Mouse (Mus musculus) adipose tissue, adult 10 weeks (tissue): Measurements from ENCODE around the gene Cds2. TPM values are rescaled to one million over a fixed set of nuclear protein-coding genes. Genes with fewer than 3 reads are reported as not detected.

Source experiments
- polyA plus RNA-seq: library from polyadenylated mRNA; stranded (reverse); fragments of 350-450 nt; fragmentation: Illumina TruSeq; extraction: RNeasy Lipid Tissue Mini Kit (QIAGEN cat#74804); gene quantifications from one replicate; pipeline ENCODE4 v1.2.3, GENCODE M21; 2014; ENCODE audit warnings: low read depth, low replicate concordance

Gene Cds2
- 35.4 TPM for polyA plus RNA-seq

GRCm38 (mm10) chr2:132262879-132263398 lies at the start of gene Cds2:
TSS of gene Cds2 (plus strand) at chr2:132263148.

DNA sequence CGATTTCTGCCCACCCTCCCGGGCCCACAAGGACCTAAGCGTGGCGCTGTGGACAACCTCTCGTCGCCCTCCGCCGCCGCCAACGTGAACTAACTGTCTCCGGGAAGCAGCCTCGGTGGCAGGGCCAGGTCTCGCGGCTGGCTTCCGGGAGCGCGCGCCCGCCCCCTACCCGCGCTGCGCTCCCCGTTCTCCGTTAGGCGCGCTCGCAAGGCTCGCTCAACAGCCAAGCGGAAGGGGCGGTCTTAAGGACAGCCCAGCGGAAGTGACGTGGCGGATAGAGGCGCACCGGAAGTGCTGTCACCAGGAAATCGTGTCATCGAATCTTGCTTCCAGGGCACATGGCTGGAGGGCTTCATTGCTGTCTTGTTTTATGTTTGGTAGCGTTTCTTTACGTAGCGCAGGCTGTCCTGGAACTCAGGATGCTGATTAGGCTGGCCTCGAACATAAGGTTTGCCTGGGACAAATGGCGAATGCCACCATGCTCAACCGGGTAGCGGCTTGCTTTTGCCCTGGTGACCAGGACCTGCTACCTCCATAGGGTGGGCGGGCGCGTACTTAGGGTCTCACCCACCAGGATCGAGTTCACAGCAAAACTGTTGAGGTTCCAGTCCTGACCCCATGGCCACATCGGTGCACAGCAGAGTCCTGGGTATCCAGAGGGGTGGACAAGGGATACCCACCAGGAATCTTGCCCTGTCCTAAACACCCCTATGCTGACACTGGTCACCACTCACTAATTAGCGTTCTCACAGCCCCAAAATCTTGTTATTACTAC lies 15.2 kb upstream of the Cds2 start, which contains the start of gene Tmem230:
Tmem230 (minus strand) TSS at position 269 of the 775 bp plus-strand sequence.

DNA sequence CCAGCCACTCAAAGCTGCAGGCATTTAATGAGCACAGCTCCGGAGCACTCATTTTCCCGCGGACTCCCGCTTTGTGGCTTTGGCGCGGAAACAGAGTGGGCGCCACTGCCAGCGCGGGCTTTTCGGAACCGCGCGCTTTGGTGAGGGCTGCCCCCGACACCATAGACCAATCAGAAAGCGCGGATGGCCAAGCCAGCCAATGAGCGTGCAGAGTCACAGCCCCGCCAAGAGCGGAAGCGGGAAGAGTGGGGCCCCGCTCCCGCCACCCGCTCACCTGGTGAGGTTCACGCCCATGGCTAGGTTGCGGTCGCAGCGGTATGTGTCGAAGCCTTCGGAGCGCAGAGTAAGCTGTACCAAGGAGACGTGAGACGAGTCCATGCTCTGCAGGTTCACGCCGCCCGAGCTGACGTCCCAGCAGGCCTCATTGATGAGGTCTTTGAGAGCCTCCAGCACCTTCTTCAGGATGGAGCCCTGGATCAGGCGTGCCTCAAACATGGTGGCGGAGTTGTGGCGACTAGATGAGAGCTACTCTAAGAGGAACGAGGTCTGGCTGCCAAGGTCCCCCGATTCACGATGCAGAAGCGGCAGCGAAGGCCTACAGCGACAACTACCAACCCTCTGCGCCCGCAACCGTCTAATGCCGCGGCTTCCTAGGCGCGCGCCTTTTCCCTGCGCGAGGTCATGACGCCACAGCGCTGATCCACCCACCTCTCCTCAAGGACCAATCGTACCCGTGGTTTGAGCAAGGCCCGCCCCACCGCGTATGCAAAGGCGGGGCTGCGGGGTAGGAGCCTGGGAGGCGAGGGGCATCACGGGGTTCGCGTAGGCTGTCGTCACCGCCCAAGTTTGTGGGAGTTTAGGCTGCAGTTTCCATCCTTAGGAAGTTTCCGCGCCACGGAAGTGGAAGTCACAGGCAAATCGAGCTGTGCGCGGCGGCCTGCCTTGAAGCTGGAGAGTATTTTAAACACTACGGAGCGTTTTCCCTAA lies 10.1 kb upstream of the Cds2 start, which contains the start of gene Pcna:
Pcna (minus strand) TSS at position 773 of the 987 bp plus-strand sequence.

Other genes starting within 250 kb of the Cds2 start
- 18.4 TPM for gene Rassf2, start 232.9 kb upstream of the Cds2 start, polyA plus RNA-seq
- 12.7 TPM for gene Slc23a2, start 118.0 kb upstream of the Cds2 start, polyA plus RNA-seq
- gene Tmem230, start 15.3 kb upstream of the Cds2 start, polyA plus RNA-seq: 41.7 TPM
- gene Pcna, start 9.8 kb upstream of the Cds2 start, polyA plus RNA-seq: 66.1 TPM
- gene Prokr2, start 122.3 kb downstream of the Cds2 start, polyA plus RNA-seq: not detected